Mouse (Mus musculus): ENCODE data around the gene Tas2r110. TPM values are rescaled to one million over a fixed set of nuclear protein-coding genes. Genes with fewer than 3 reads are reported as not detected.

Gene Tas2r110
- not detected for total RNA-seq (2021)
- long read RNA-seq, experiment 1: 0 reads
- long read RNA-seq, experiment 2: 0 reads

DNA sequence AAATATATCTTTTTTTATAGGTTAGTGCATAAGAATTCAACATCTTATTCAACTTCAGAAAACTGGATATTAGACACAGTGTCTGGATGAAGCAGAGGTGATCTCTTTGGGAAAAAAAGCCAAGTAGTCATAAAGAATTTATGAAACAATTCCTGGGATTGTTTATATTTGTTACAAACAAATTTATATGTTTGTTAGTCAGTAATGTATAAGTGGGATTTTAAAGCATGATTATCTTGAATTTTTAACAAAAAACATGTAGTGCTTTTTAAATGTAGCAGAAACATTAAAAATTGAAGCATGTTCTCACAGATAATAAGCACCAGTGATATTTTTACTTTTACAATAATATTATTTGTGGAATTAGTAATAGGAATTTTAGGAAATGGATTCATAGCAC is at the start of gene Tas2r110:
Gene Tas2r110 (plus strand): TSS at position 301 of the 400 bp plus-strand sequence.
- no peak for DNase-seq

DNA sequence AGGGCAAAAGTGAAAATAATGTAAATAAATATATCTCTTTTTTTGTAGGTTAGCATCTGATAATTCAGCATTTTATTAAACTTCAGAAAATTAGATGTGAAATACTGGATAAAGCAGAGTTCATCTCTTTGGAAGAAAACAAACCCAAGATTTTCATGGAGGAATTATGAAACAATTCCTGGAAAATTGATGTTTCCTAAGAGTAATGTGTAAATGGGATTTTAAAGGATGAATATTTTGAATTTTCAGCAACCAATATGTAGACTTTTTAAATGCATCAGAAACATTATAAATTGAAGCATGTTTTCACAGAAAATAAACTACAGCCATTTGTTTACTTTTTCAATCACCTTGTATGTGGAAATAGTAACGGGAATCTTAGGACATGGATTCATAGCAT is 21.0 kb upstream of the Tas2r110 start, which contains the start of gene Tas2r123:
Gene Tas2r123 (plus strand): TSS at position 301 of the 400 bp plus-strand sequence.
- no peak for DNase-seq

DNA sequence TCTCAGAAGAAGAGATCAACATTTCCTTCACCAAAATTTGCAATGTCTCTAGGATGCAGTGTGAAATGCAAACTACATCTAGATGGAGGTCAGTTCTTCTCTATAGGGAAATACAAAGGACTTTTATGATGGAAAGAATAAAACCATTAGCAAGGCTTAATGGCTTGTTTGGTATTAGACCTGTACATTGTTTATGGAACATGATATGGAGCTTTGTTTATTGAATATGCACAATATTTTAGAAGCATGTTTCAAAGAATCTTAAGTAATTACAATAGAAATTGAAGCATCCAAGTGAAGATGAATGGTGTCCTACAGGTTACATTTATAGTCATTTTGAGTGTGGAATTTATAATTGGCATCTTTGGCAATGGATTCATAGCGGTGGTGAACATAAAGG is 12.7 kb upstream of the Tas2r110 start, which contains the start of gene Tas2r116:
Gene Tas2r116 (plus strand): TSS at position 301 of the 400 bp plus-strand sequence.
- no peak for DNase-seq

DNA sequence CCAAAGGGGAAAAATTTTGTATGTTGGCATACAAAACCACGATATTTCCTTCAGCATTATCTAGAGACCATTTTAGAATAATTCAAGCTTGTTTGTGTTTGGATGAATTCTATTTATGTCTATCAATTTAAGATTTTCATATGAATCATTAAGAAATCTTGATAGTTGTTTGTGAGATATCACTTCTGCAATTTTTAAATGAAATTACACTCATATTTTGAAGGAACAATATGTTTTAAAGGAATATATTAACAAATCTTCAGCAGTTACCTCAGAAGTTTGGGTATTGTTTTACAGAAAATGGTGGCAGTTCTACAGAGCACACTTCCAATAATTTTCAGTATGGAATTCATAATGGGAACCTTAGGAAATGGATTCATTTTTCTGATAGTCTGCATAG is 24.9 kb downstream of the Tas2r110 start, which contains the start of gene Tas2r113:
Gene Tas2r113 (plus strand): TSS at position 301 of the 400 bp plus-strand sequence.
- no peak for DNase-seq

DNA sequence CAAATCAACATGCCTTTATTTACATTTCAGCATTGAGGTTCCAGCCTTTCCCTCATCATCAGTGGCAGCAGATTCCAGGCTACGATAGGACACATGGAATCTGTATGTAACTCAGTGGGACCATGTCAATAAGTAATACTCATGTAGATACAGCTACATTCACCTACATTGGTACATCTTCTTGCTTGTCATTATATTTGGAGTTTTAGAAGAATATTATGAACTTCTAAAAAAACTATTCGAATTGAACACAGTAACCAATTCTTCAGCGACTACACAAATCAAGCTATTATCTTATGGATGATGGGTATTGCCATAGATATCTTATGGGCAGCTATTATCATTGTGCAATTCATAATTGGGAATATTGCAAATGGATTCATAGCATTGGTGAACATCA is 41.5 kb downstream of the Tas2r110 start, which contains the start of gene Tas2r125:
Gene Tas2r125 (plus strand): TSS at position 301 of the 400 bp plus-strand sequence.
- no peak for DNase-seq

Other genes starting within 250 kb of the Tas2r110 start
- gene A630073D07Rik, start 216.5 kb upstream of the Tas2r110 start, total RNA-seq (2021): not detected
- gene Tas2r120, start 211.1 kb upstream of the Tas2r110 start, total RNA-seq (2021): not detected
- not detected for gene Tas2r121, start 167.0 kb upstream of the Tas2r110 start, total RNA-seq (2021)
- gene Tas2r122, start 156.1 kb upstream of the Tas2r110 start, total RNA-seq (2021): not detected
- not detected for gene Tas2r115, start 130.0 kb upstream of the Tas2r110 start, total RNA-seq (2021)
- gene Tas2r124, start 113.3 kb upstream of the Tas2r110 start, total RNA-seq (2021): not detected
- gene Tas2r102, start 105.9 kb upstream of the Tas2r110 start, total RNA-seq (2021): not detected
- not detected for gene Tas2r136, start 89.8 kb upstream of the Tas2r110 start, total RNA-seq (2021)
- gene Tas2r117, start 65.2 kb upstream of the Tas2r110 start, total RNA-seq (2021): not detected
- gene Tas2r123, start 20.9 kb upstream of the Tas2r110 start, total RNA-seq (2021): not detected
- not detected for gene Tas2r116, start 12.6 kb upstream of the Tas2r110 start, total RNA-seq (2021)
- not detected for gene Tas2r113, start 25.0 kb downstream of the Tas2r110 start, total RNA-seq (2021)
- gene Tas2r125, start 41.6 kb downstream of the Tas2r110 start, total RNA-seq (2021): not detected
- gene Tas2r129, start 83.1 kb downstream of the Tas2r110 start, total RNA-seq (2021): not detected
- gene Tas2r131, start 89.9 kb downstream of the Tas2r110 start, total RNA-seq (2021): not detected
- gene Tas2r109, start 113.0 kb downstream of the Tas2r110 start, total RNA-seq (2021): not detected
- gene Tas2r103, start 169.1 kb downstream of the Tas2r110 start, total RNA-seq (2021): not detected
- not detected for gene Tas2r140, start 187.8 kb downstream of the Tas2r110 start, total RNA-seq (2021)
- gene Smim10l1, start 236.9 kb downstream of the Tas2r110 start, total RNA-seq (2021): 10 to 100 TPM; 69.9 to 74.1 TPM